Mouse (Mus musculus): ENCODE measurements around the gene Cd164.

GRCm38 (mm10) chr10:41470693-41471092, 48.5 kb upstream of the Cd164 start:
- TF ChIP-seq CTCF (IDR thresholded peaks at IDR 0.05; ENCODE audit: low read depth) (no peak), EP300 (optimal IDR thresholded peaks at IDR 0.05) (no peak)

Data from stomach, postnatal 0 days (tissue).